Mouse (Mus musculus): ENCODE measurements around the gene Oxct1. TPM values are rescaled to one million over a fixed set of nuclear protein-coding genes. Genes with fewer than 3 reads are reported as not detected.
A peak's percentile ranks its signal among the peaks of the same experiment; 100 is the strongest.

Oxct1 gene
- polyA plus RNA-seq, 1 experiment from 2014 or later: 248 TPM

- Histone ChIP-seq H3K9ac (ENCODE audit: low read length) (no peak overlapping the region), H3K27me3 (ENCODE audit: control insufficient read depth, insufficient read depth, low read depth, low read length) (no peaks in the 10 kb centered on the region), H3K27ac (ENCODE audit: low read length) (no peak overlapping the region), H3K4me1 (replicated peaks; ENCODE audit: control insufficient read depth, insufficient read depth, low read length) (no peaks in the 10 kb centered on the region), H3K36me3 (ENCODE audit: control insufficient read depth, insufficient read depth, low read length) (peaks cover 16% of the 10 kb centered on the region), H3K4me2 (ENCODE audit: low read depth, low read length) (no peak overlapping the region), H3K4me3 (ENCODE audit: low read length) (no peak overlapping the region), H3K9me3 (ENCODE audit: control insufficient read depth, low read length) (no peaks in the 10 kb centered on the region)
- 79% methylated on average over 5 of the region's 5 CpGs for WGBS
- ATAC-seq (ENCODE audit: low read depth): no peak
These were observed 37.4 kb downstream of the Oxct1 start for GRCm38 (mm10) chr15:4063574-4063973.

GRCm38 (mm10) chr15:4064013-4064412, 37.8 kb downstream of the Oxct1 start:
- 49% methylated on average over 7 of the region's 7 CpGs for WGBS
- H3K27me3 ChIP-seq (ENCODE audit: control insufficient read depth, insufficient read depth, low read depth, low read length): no peaks in the 10 kb centered on the region
- H3K9ac ChIP-seq (ENCODE audit: low read length): no peak overlapping the region
- ATAC-seq (ENCODE audit: low read depth): peak; percentile 87
- H3K4me1 ChIP-seq (replicated peaks; ENCODE audit: control insufficient read depth, insufficient read depth, low read length): no peaks in the 10 kb centered on the region
- H3K4me3 ChIP-seq (ENCODE audit: low read length): no peak overlapping the region
- H3K9me3 ChIP-seq (ENCODE audit: control insufficient read depth, low read length): no peaks in the 10 kb centered on the region
- H3K27ac ChIP-seq (ENCODE audit: low read length): no peak overlapping the region
- peaks cover 16% of the 10 kb centered on the region for H3K36me3 ChIP-seq (ENCODE audit: control insufficient read depth, insufficient read depth, low read length)
- no peak overlapping the region for H3K4me2 ChIP-seq (ENCODE audit: low read depth, low read length)

GRCm38 (mm10) chr15:4064694-4065093, 38.5 kb downstream of the Oxct1 start:
- 91% methylated on average over 5 of the region's 5 CpGs for WGBS
- H3K4me3 ChIP-seq (ENCODE audit: low read length): no peak overlapping the region
- H3K4me2 ChIP-seq (ENCODE audit: low read depth, low read length): no peak overlapping the region
- H3K27me3 ChIP-seq (ENCODE audit: control insufficient read depth, insufficient read depth, low read depth, low read length): no peaks in the 10 kb centered on the region
- H3K9ac ChIP-seq (ENCODE audit: low read length): no peak overlapping the region
- peaks cover 16% of the 10 kb centered on the region for H3K36me3 ChIP-seq (ENCODE audit: control insufficient read depth, insufficient read depth, low read length)
- no peaks in the 10 kb centered on the region for H3K4me1 ChIP-seq (replicated peaks; ENCODE audit: control insufficient read depth, insufficient read depth, low read length)
- no peak overlapping the region for H3K27ac ChIP-seq (ENCODE audit: low read length)
- no peak for ATAC-seq (ENCODE audit: low read depth)
- no peaks in the 10 kb centered on the region for H3K9me3 ChIP-seq (ENCODE audit: control insufficient read depth, low read length)

- H3K4me1 ChIP-seq (replicated peaks; ENCODE audit: control insufficient read depth, insufficient read depth, low read length): no peaks in the 10 kb centered on the region
- 75% methylated on average over 5 of the region's 5 CpGs for WGBS
- no peaks in the 10 kb centered on the region for H3K27me3 ChIP-seq (ENCODE audit: control insufficient read depth, insufficient read depth, low read depth, low read length)
- no peak for ATAC-seq (ENCODE audit: low read depth)
- no peak overlapping the region for H3K27ac ChIP-seq (ENCODE audit: low read length)
- no peak overlapping the region for H3K4me3 ChIP-seq (ENCODE audit: low read length)
- no peak overlapping the region for H3K4me2 ChIP-seq (ENCODE audit: low read depth, low read length)
- H3K36me3 ChIP-seq (ENCODE audit: control insufficient read depth, insufficient read depth, low read length): peaks cover 10% of the 10 kb centered on the region
- H3K9me3 ChIP-seq (ENCODE audit: control insufficient read depth, low read length): no peaks in the 10 kb centered on the region
- H3K9ac ChIP-seq (ENCODE audit: low read length): no peak overlapping the region
These were observed 41.2 kb downstream of the Oxct1 start for GRCm38 (mm10) chr15:4067273-4067990.

GRCm38 (mm10) chr15:4077978-4078377, 51.8 kb downstream of the Oxct1 start:
- Histone ChIP-seq H3K27me3 (ENCODE audit: control insufficient read depth, insufficient read depth, low read depth, low read length) (no peaks in the 10 kb centered on the region), H3K36me3 (ENCODE audit: control insufficient read depth, insufficient read depth, low read length) (peaks cover 5% of the 10 kb centered on the region; the same call in 1 of the 2 replicates), H3K27ac (ENCODE audit: low read length) (no peak overlapping the region), H3K9ac (ENCODE audit: low read length) (no peak overlapping the region), H3K4me2 (ENCODE audit: low read depth, low read length) (no peak overlapping the region), H3K4me1 (replicated peaks; ENCODE audit: control insufficient read depth, insufficient read depth, low read length) (no peaks in the 10 kb centered on the region), H3K4me3 (ENCODE audit: low read length) (no peak overlapping the region), H3K9me3 (ENCODE audit: control insufficient read depth, low read length) (no peaks in the 10 kb centered on the region)
- WGBS: 88% methylated on average over 4 of the region's 4 CpGs
- ATAC-seq (ENCODE audit: low read depth): no peak

GRCm38 (mm10) chr15:4078785-4079184, 52.6 kb downstream of the Oxct1 start:
- Histone ChIP-seq H3K4me1 (replicated peaks; ENCODE audit: control insufficient read depth, insufficient read depth, low read length) (no peaks in the 10 kb centered on the region), H3K27me3 (ENCODE audit: control insufficient read depth, insufficient read depth, low read depth, low read length) (no peaks in the 10 kb centered on the region), H3K27ac (ENCODE audit: low read length) (no peak overlapping the region), H3K9me3 (ENCODE audit: control insufficient read depth, low read length) (no peaks in the 10 kb centered on the region), H3K9ac (ENCODE audit: low read length) (no peak overlapping the region), H3K36me3 (ENCODE audit: control insufficient read depth, insufficient read depth, low read length) (peaks cover 5% of the 10 kb centered on the region; the same call in 1 of the 2 replicates), H3K4me3 (ENCODE audit: low read length) (no peak overlapping the region), H3K4me2 (ENCODE audit: low read depth, low read length) (no peak overlapping the region)
- no peak for ATAC-seq (ENCODE audit: low read depth)
- 83% methylated on average over 5 of the region's 5 CpGs for WGBS

- 88% methylated on average over 13 of the region's 13 CpGs for WGBS
These were observed 53.4 kb downstream of the Oxct1 start for GRCm38 (mm10) chr15:4079425-4080189.

GRCm38 (mm10) chr15:4085600-4086384, 59.6 kb downstream of the Oxct1 start:
- no peak for ATAC-seq (ENCODE audit: low read depth)
- Histone ChIP-seq H3K9me3 (ENCODE audit: control insufficient read depth, low read length) (no peaks in the 10 kb centered on the region), H3K9ac (ENCODE audit: low read length) (no peak overlapping the region), H3K36me3 (ENCODE audit: control insufficient read depth, insufficient read depth, low read length) (no peaks in the 10 kb centered on the region), H3K27ac (ENCODE audit: low read length) (no peak overlapping the region), H3K4me1 (replicated peaks; ENCODE audit: control insufficient read depth, insufficient read depth, low read length) (no peaks in the 10 kb centered on the region), H3K27me3 (ENCODE audit: control insufficient read depth, insufficient read depth, low read depth, low read length) (no peaks in the 10 kb centered on the region), H3K4me3 (ENCODE audit: low read length) (no peak overlapping the region), H3K4me2 (ENCODE audit: low read depth, low read length) (no peak overlapping the region)
- 65% methylated on average over 10 of the region's 10 CpGs for WGBS

More at GRCm38 (mm10) chr15:4079425-4080189, 53.4 kb downstream of the Oxct1 start:
- Histone ChIP-seq H3K4me1 (replicated peaks; ENCODE audit: control insufficient read depth, insufficient read depth, low read length) (no peaks in the 10 kb centered on the region), H3K9ac (ENCODE audit: low read length) (no peak overlapping the region), H3K4me3 (ENCODE audit: low read length) (no peak overlapping the region), H3K27me3 (ENCODE audit: control insufficient read depth, insufficient read depth, low read depth, low read length) (no peaks in the 10 kb centered on the region), H3K9me3 (ENCODE audit: control insufficient read depth, low read length) (no peaks in the 10 kb centered on the region), H3K36me3 (ENCODE audit: control insufficient read depth, insufficient read depth, low read length) (peaks cover 5% of the 10 kb centered on the region; the same call in 1 of the 2 replicates), H3K4me2 (ENCODE audit: low read depth, low read length) (no peak overlapping the region), H3K27ac (ENCODE audit: low read length) (no peak overlapping the region)
- ATAC-seq (ENCODE audit: low read depth): no peak

- Histone ChIP-seq H3K9me3 (ENCODE audit: control insufficient read depth, low read length) (no peaks in the 10 kb centered on the region), H3K27ac (ENCODE audit: low read length) (no peak overlapping the region), H3K4me2 (ENCODE audit: low read depth, low read length) (no peak overlapping the region), H3K4me1 (replicated peaks; ENCODE audit: control insufficient read depth, insufficient read depth, low read length) (no peaks in the 10 kb centered on the region), H3K27me3 (ENCODE audit: control insufficient read depth, insufficient read depth, low read depth, low read length) (no peaks in the 10 kb centered on the region), H3K36me3 (ENCODE audit: control insufficient read depth, insufficient read depth, low read length) (peaks cover 2% of the 10 kb centered on the region; the same call in 1 of the 2 replicates), H3K9ac (ENCODE audit: low read length) (no peak overlapping the region), H3K4me3 (ENCODE audit: low read length) (no peak overlapping the region)
- ATAC-seq (ENCODE audit: low read depth): no peak
- WGBS: 57% methylated on average over 4 of the region's 4 CpGs
These were observed 61.3 kb downstream of the Oxct1 start for GRCm38 (mm10) chr15:4087446-4087845.

Measured in lung, embryonic 16.5 days (tissue).